Mouse (Mus musculus) left cerebral cortex, postnatal 10 days (tissue): ENCODE measurements around the gene Golga7b. TPM values are rescaled to one million over a fixed set of nuclear protein-coding genes. Genes with fewer than 3 reads are reported as not detected.
A peak's percentile ranks its signal among the peaks of the same experiment; 100 is the strongest.

Source experiments
- microRNA-seq: library from miRNA; unstranded; fragments of <30 nt; microRNA quantifications from one replicate; pipeline ENCODE4 v1.2.0, GENCODE M21; 2022
- total RNA-seq, 2 experiments: library from RNA; stranded (reverse); gene quantifications; 2 replicates each; pipeline ENCODE4 v1.2.3; 2021

The Golga7b gene
- total RNA-seq, 2 experiments from 2014 or later: 137 to 138 TPM

Small RNAs within 50 kb of the gene (microRNA-seq; reads per million reads assigned to microRNA genes)
- not detected for gene Gm26339
- 17.0 reads per million, percentile 37 among the genes with 10 or more reads in this experiment for gene Mir3085

Other genes with a start within 250 kb of the Golga7b start
- gene Ankrd2, start 211.6 kb upstream of the Golga7b start, total RNA-seq: under 1 TPM in 1 of 2 experiments, not detected in 1; 0.32 TPM
- 1 to 10 TPM; 7.2 to 7.4 TPM for gene Hoga1, start 202.0 kb upstream of the Golga7b start, total RNA-seq
- 1 to 10 TPM; 1.1 to 1.5 TPM for gene 4933411K16Rik, start 195.3 kb upstream of the Golga7b start, total RNA-seq
- gene Morn4, start 161.2 kb upstream of the Golga7b start, total RNA-seq: 10 to 100 TPM; 71.3 to 73.3 TPM
- 10 to 100 TPM; 46.3 to 47.0 TPM for gene Pi4k2a, start 157.1 kb upstream of the Golga7b start, total RNA-seq
- 10 to 100 TPM; 20.6 to 21.4 TPM for gene Avpi1, start 118.5 kb upstream of the Golga7b start, total RNA-seq
- gene Marveld1, start 100.2 kb upstream of the Golga7b start, total RNA-seq: 10 to 100 TPM; 11.7 to 13.5 TPM
- 100 to 1,000 TPM in 1 of 2 experiments, 10 to 100 TPM in 1; 93.9 to 100 TPM for gene Zfyve27, start 83.6 kb upstream of the Golga7b start, total RNA-seq
- gene Sfrp5, start 45.3 kb upstream of the Golga7b start, total RNA-seq: under 1 TPM in 1 of 2 experiments, not detected in 1; 0.30 TPM
- gene Crtac1, start 184.2 kb downstream of the Golga7b start, total RNA-seq: 10 to 100 TPM; 69.2 to 86.4 TPM